Mouse (Mus musculus): ENCODE results near the gene Gfm1.

DNA sequence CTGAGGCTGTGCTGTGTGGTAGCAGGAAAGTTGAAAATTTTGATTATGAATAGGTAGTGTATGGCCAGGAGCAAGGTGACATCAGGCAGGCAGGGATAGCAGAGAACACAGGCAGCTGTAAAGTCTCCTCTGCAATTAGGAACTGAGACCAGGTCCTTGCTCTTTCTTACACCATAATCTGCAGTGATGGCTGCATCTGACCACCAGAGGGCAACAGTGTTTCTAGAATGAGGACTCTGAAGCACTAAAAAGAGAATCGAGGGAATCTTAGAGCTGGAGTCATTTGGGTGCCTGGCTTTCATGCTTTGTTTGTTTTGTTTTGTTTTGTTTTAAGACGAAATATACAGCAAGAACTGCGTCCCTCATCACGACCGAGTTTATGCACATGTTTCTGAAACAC is 82.9 kb downstream of the Gfm1 start:
- TF ChIP-seq CTCF (IDR thresholded peaks at IDR 0.05; ENCODE audit: borderline replicate concordance, extremely low read depth, insufficient read depth, insufficient read length) (peak; percentile 84; the same call in 1 of the 2 replicates), POLR2A (IDR thresholded peaks at IDR 0.05; ENCODE audit: borderline replicate concordance, extremely low read depth, insufficient read depth, insufficient read length, poor library complexity, severe bottlenecking) (no peak)

Data from brain, embryonic 14.5 days (tissue).